Mouse (Mus musculus) ES-E14 (cell line): Measurements from ENCODE around the gene Crygb.

Experiments
- MAFK ChIP-seq: IDR thresholded peaks from 2 replicates; pipeline ENCODE4 v1.6.1; 2014; ENCODE audit warnings: mild to moderate bottlenecking, low read depth, low read length, inconsistent platforms; ENCODE audit not compliant: insufficient read depth
- ZC3H11A ChIP-seq: IDR thresholded peaks from 2 replicates; pipeline ENCODE4 v1.6.1; 2012; ENCODE audit warnings: low read depth, mild to moderate bottlenecking, inconsistent platforms, low read length, borderline replicate concordance
- ZNF384 ChIP-seq: IDR thresholded peaks from 2 replicates; pipeline ENCODE4 v1.6.1; 2012; ENCODE audit warnings: low read depth, low read length, inconsistent platforms

GRCm38 (mm10) chr1:65113536-65114172 lies 31.6 kb upstream of the Crygb start:
- no peak for TF ChIP-seq ZNF384
- no peak for TF ChIP-seq MAFK
- no peak for TF ChIP-seq ZC3H11A
